Comparison of ENCODE assay signal across 15 mouse cellular contexts in genomic region chr2:160407720-160408119, GRCm38 (mm10). TPM values are rescaled to one million over a fixed set of nuclear protein-coding genes. Genes with fewer than 3 reads are reported as not detected.
DNase-seq lines count a peak whose midpoint lies in the region; ATAC-seq and TF ChIP-seq lines count a peak whose summit lies in the region.
"Had no signal": no experiment of that assay in that cellular context is flagged by ENCODE, and none has a peak within 500 bp of the region (broad histone marks: within the 10 kb centered on the region; RNA-seq: fewer than 3 reads in every experiment).

No protein-coding gene starts in this region.

- no peaks in the 10 kb centered on the region for H3K27me3 ChIP-seq in kidney, adult 2 months (replicated peaks; ENCODE audit: control insufficient read depth, insufficient read depth, low read length)
- H3K27me3 ChIP-seq in midbrain, postnatal 0 days (ENCODE audit: insufficient read depth, low read length), result no peaks in the 10 kb centered on the region
- no peaks in the 10 kb centered on the region for H3K27me3 ChIP-seq in midbrain, embryonic 16.5 days (ENCODE audit: control insufficient read depth, insufficient read depth, low read depth, low read length)
- H3K27me3 ChIP-seq: embryonic facial prominence, embryonic 12.5 days; forebrain, embryonic 15.5 days had no signal

- TF ChIP-seq CTCF in kidney, adult 2 months (conservative IDR thresholded peaks at IDR 0.05; ENCODE audit: insufficient read depth, insufficient read length, low read depth, low read length), result peak; percentile 45
- TF ChIP-seq CTCF in midbrain, postnatal 0 days (IDR thresholded peaks at IDR 0.05), result peak; percentile 28

- no peaks in the 10 kb centered on the region for H3K9me3 ChIP-seq in midbrain, postnatal 0 days (ENCODE audit: low read length)
- H3K9me3 ChIP-seq in midbrain, embryonic 16.5 days (replicated peaks; ENCODE audit: control insufficient read depth, low read length, poor library complexity, severe bottlenecking), result no peaks in the 10 kb centered on the region
- H3K9me3 ChIP-seq: embryonic facial prominence, embryonic 12.5 days; forebrain, embryonic 15.5 days had no signal

- H3K4me2 ChIP-seq in midbrain, postnatal 0 days (ENCODE audit: low read depth, low read length, poor library complexity, severe bottlenecking), result no peak overlapping the region
- H3K4me2 ChIP-seq in midbrain, embryonic 16.5 days (ENCODE audit: low read length), result no peak overlapping the region
- H3K4me2 ChIP-seq: embryonic facial prominence, embryonic 12.5 days; forebrain, embryonic 15.5 days had no signal

- no peaks in the 10 kb centered on the region for H3K4me1 ChIP-seq in kidney, adult 2 months (ENCODE audit: control insufficient read depth, insufficient read depth, low read length)
- H3K4me1 ChIP-seq in midbrain, postnatal 0 days (ENCODE audit: insufficient read depth, low read length), result no peaks in the 10 kb centered on the region
- H3K4me1 ChIP-seq in midbrain, embryonic 16.5 days (ENCODE audit: control insufficient read depth, insufficient read depth, low read length), result no peaks in the 10 kb centered on the region
- H3K4me1 ChIP-seq: embryonic facial prominence, embryonic 12.5 days; forebrain, embryonic 15.5 days; megakaryocyte, embryonic 14.5 days had no signal

- DNase-seq in kidney, adult 2 months, result no peak
- DNase-seq in kidney, postnatal 10 days, result no peak
- DNase-seq in midbrain, postnatal 0 days (ENCODE audit: low spot score), result no peak
- peak; percentile 23 for DNase-seq in NIH3T3 (ENCODE audit: low read depth)
- no peak for DNase-seq in gastrocnemius, adult 18-20 months (ENCODE audit: low spot score)
- DNase-seq: cerebellum, adult 18-20 months; heart, postnatal 36 days; kidney, adult 18-20 months; retina, postnatal 1 day; spleen, adult 18-20 months had no signal

- no peaks in the 10 kb centered on the region for H3K36me3 ChIP-seq in kidney, adult 2 months (ENCODE audit: control insufficient read depth, insufficient read depth, low read length)
- no peaks in the 10 kb centered on the region for H3K36me3 ChIP-seq in midbrain, postnatal 0 days (ENCODE audit: insufficient read depth, low read length)
- H3K36me3 ChIP-seq in midbrain, embryonic 16.5 days (ENCODE audit: control insufficient read depth, insufficient read depth, low read length), result no peaks in the 10 kb centered on the region
- H3K36me3 ChIP-seq: embryonic facial prominence, embryonic 12.5 days; forebrain, embryonic 15.5 days had no signal

- no peak overlapping the region for H3K9ac ChIP-seq in midbrain, postnatal 0 days (replicated peaks; ENCODE audit: low read length, poor library complexity, severe bottlenecking)
- no peak overlapping the region for H3K9ac ChIP-seq in midbrain, embryonic 16.5 days (ENCODE audit: low read depth, low read length)
- H3K9ac ChIP-seq: embryonic facial prominence, embryonic 12.5 days; forebrain, embryonic 15.5 days had no signal

- TF ChIP-seq POLR2A in kidney, adult 2 months (IDR thresholded peaks at IDR 0.05; ENCODE audit: low read depth, low read length), result no peak

- WGBS in kidney, adult 2 months, result 93% methylated on average over 3 of the region's 3 CpGs
- 84% methylated on average over 3 of the region's 3 CpGs for WGBS in midbrain, postnatal 0 days
- 90% methylated on average over 3 of the region's 3 CpGs for WGBS in midbrain, embryonic 16.5 days

- no peak overlapping the region for H3K27ac ChIP-seq in kidney, adult 2 months (ENCODE audit: insufficient read depth, low read depth, low read length)
- no peak overlapping the region for H3K27ac ChIP-seq in midbrain, postnatal 0 days (ENCODE audit: low read depth, low read length)
- H3K27ac ChIP-seq in midbrain, embryonic 16.5 days (ENCODE audit: low read length), result no peak overlapping the region
- H3K27ac ChIP-seq: embryonic facial prominence, embryonic 12.5 days; forebrain, embryonic 15.5 days had no signal

- H3K4me3 ChIP-seq in kidney, adult 2 months (ENCODE audit: insufficient read depth, low read depth, low read length), result no peak overlapping the region
- H3K4me3 ChIP-seq in midbrain, postnatal 0 days (ENCODE audit: low read depth, low read length), result no peak overlapping the region
- H3K4me3 ChIP-seq in midbrain, embryonic 16.5 days (ENCODE audit: low read depth, low read length), result no peak overlapping the region
- H3K4me3 ChIP-seq: embryonic facial prominence, embryonic 12.5 days; forebrain, embryonic 15.5 days; megakaryocyte, embryonic 14.5 days had no signal

- no peak for ATAC-seq in midbrain, postnatal 0 days (ENCODE audit: low FRiP score)
- no peak for ATAC-seq in midbrain, embryonic 16.5 days
- ATAC-seq in megakaryocyte progenitor cell, adult 5-6 weeks (replicated peaks; ENCODE audit: poor library complexity), result 0 out of 2 replicates have a peak, but pooled peaks have one; percentile 31
- ATAC-seq: forebrain, embryonic 15.5 days had no signal

RNA-seq across cellular contexts. Expression of gene Mafb, which starts 40.9 kb away (rescaled TPM):
- 8.0 and 8.5 TPM in 2 replicates for polyA plus RNA-seq in kidney, adult 2 months (2012; rRNA removed)
- 6.8 and 9.0 TPM in 2 replicates for total RNA-seq in midbrain, postnatal 0 days (2014; rRNA removed)
- polyA plus RNA-seq in midbrain, postnatal 0 days (2015; fragmentation: Nextera tagmentation; extraction: Ambion mirVana), result 5.7 and 5.8 TPM in 2 replicates
- polyA plus RNA-seq in midbrain, embryonic 16.5 days (2015; fragmentation: Nextera tagmentation; extraction: Ambion mirVana), result 5.6 and 5.8 TPM in 2 replicates
- total RNA-seq in megakaryocyte progenitor cell, adult 5-6 weeks (2015), result 0.39 and 0.83 TPM in 2 replicates
- 0.08 and 0.14 TPM in 2 replicates for total RNA-seq in megakaryocyte progenitor cell, adult 5-6 weeks (2017)
- total RNA-seq in gastrocnemius, adult 18-20 months (2021), result 10 to 100 TPM; 11.4 to 71.8 TPM
